Mouse (Mus musculus) testis, postnatal 10 days (tissue): ENCODE measurements around the gene Eloa.
A peak's percentile ranks its signal among the peaks of the same experiment; 100 is the strongest.
"Not testable (repeated sequence)": the region's sequence is repeated elsewhere in the genome, so short reads cannot be mapped to it uniquely, and the experiment has no call there.

Experiments used
- DNase-seq: peaks from one replicate; pipeline ENCODE4 v3.0.0; 2021; ENCODE audit warnings: low spot score

The Eloa gene

DNA sequence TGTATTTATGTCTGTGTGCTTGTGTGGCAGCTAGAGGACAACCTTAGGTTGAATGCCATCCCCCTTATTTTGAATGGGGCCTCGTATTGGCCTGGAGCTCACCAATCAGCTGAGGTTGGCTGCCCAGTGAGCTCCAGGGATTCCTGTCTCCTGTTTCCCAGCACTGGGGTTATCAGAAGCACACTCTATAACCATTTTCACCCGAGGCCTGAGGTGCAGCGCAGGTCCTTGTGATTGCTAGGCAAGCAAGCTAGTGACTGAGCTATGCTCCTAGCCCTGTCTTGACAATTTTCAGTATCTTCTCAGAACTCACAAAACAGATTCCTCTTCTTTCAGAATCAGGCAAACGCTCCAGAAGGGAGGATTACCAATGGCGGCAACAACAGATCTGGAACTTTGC is 37.0 kb downstream of the Eloa start:
- no peak for DNase-seq

GRCm38 (mm10) chr4:135981524-135982063 is 40.0 kb downstream of the Eloa start:
- DNase-seq, result no peak

- DNase-seq, result not testable (repeated sequence)
Observed at GRCm38 (mm10) chr4:135980223-135980622, 41.3 kb downstream of the Eloa start.

- DNase-seq, result no peak
Observed at GRCm38 (mm10) chr4:135976146-135976545, 45.4 kb downstream of the Eloa start.

- no peak for DNase-seq
Observed at GRCm38 (mm10) chr4:135972911-135973811, 48.4 kb downstream of the Eloa start.

DNA sequence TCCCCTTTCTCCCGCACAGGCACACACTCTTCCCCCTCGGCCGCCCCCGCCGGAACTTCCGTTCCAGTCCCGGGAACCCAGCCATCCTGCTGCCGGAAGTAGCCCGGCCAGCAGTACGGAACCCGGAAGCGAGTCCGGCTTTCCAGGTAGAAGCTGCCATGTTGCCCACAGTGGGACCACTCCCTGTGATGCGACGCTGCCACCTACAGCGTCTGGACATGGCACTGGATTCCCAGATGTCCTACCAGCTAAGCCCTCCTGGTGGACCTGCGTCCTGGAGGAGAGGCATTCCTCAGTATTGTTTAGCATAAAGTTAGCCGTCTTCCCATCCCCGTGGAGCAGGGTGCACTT is 49.0 kb downstream of the Eloa start, which contains the start of gene Lypla2:
Gene Lypla2 (minus strand): TSS at position 71 of the 351 bp plus-strand sequence.
- peak; percentile 91 for DNase-seq

DNA sequence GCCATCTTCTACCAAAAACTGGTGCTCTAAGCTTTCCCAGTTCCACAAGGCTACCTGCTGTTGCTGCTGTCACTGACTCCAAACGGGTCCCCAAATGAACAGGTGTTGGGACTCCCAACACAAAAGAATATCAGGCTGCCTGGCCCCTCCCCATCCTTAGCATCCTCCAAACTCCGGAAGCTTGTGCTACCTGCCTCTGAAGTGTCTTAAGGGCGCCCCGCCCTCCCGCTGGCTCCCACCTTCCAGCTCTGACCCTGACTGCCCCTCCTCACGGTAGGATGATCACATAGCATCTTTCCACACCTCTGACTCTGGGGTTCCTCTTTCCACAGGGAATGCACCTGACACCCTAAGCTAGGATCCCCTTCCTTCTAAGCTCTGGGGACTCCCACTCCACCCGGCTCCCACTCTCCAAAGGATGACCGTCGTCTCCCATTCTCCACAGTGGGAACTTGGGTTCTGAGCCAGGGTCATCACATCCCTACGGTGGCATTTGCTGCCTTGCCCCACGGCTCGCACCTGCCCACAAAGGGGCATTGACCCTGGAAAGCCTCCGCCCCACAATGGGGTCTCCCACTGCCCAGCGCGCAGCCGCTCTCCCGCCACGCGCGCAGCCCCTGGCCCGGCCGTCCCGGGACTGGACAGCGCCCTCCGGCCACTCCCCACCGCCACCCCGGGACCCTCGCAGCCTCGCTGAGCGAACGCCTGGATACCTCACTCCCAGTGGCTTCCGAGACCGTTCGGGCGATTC is 49.6 kb downstream of the Eloa start:
- peak; percentile 47 for DNase-seq

DNA sequence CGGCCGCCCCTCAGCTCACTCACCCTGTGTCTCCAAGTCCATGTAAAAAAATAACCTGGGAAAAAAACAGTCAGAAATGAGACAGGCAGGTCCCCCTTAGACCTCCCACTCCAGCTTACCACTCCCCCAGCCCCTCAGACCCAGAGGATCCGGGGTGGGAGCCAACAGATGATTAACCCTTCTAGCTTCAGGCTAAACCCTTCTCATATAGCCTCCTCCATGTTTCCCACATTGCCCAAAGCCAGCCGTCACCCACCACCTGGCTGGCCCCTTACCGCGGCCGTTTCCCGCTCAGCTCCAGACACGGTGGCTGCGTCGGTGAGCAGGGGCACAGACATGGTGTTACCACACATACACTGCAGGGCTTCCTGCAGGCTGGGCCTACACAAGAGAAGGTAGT is 51.0 kb downstream of the Eloa start:
- DNase-seq, result peak; percentile 43

GRCm38 (mm10) chr4:135969070-135969750 is 52.4 kb downstream of the Eloa start:
- peak; percentile 50 for DNase-seq

- peak; percentile 66 for DNase-seq
Observed at GRCm38 (mm10) chr4:135968271-135968869, 53.2 kb downstream of the Eloa start.

DNA sequence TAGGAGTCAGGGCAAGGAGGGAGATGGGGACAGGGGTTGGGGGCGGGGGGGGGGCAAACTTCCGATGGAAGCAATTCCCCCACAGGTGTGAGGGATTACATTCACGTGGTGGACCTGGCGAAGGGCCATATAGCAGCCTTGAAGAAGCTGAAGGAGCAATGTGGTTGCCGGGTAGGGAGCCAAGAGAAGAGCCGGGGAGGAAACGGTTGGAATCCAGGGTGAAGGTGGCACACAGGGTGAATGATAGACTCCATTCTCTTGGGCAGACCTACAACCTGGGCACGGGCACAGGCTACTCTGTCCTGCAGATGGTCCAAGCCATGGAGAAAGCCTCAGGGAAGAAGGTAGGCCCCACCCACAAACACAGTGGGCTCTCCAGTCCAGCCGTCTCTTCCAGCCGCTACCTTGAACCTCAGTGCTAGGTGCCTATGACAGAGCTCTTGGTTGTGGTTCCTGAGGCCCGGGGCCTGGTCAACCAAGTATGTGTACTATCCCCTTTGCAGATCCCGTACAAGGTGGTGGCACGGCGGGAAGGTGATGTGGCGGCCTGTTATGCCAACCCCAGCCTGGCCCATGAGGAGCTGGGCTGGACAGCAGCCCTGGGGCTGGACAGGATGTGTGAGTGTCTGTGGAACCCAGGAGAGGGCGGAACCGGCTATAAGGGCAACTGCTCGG is 54.3 kb downstream of the Eloa start:
- peak; percentile 60 for DNase-seq

DNA sequence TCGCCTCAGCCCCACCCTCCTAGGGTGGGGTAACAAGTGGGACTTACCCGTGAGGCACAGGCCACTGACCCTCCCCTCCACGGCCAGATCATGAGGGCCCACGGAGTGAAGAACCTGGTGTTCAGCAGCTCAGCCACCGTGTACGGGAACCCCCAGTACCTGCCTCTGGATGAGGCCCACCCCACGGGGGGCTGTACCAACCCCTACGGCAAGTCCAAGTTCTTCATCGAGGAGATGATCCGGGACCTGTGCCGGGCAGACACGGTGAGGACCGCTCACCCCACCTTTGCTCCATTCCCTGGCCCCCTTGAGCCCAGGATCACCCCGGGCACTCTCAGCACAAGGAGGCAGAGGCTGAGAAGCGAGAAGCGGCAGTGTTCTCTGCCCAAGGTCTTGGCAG is 55.3 kb downstream of the Eloa start:
- DNase-seq, result peak; percentile 41

GRCm38 (mm10) chr4:135965113-135965512 is 56.5 kb downstream of the Eloa start:
- DNase-seq, result no peak

- peak; percentile 69 for DNase-seq
Observed at GRCm38 (mm10) chr4:135964426-135964825, 57.1 kb downstream of the Eloa start.

DNA sequence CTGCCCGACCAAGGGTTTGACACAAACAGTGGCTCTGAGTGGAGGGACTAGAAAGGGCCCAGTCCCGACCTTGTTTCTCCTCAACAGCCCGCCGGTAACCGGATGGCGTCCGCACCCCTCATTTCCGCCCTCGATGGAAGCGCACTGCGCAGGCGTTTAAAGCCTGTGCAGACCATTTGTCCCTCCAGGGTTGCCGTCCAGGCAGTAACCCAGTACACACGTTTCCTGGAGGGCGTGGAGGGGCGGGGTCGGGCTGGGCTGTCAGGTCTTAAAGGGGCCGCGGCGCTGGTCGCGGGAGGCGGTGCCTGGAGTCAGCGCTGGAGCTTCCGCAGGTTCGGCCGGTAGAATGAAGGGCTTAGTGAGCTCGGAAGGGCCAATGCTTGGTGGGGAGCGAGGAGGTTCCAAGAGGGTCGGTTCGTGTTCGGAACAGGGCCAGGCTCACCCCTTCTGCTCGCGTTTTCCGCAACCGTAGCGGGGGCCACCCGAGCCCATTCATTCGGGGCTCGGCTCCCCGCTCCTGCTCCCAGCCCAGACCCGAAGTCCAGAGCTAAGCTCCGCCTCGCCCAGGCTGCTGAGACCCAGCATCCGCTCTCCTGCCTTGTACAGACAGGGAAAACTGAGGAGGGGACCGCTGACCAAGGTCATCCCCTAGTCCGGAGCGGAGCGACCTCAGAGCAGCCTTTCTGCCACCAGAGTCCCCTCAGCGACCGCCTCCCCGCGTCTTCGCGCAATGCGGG is 57.9 kb downstream of the Eloa start, which contains the start of gene Gale:
Gene Gale (plus strand): TSS at position 271 of the 737 bp plus-strand sequence.
- DNase-seq, result peak; percentile 95

DNA sequence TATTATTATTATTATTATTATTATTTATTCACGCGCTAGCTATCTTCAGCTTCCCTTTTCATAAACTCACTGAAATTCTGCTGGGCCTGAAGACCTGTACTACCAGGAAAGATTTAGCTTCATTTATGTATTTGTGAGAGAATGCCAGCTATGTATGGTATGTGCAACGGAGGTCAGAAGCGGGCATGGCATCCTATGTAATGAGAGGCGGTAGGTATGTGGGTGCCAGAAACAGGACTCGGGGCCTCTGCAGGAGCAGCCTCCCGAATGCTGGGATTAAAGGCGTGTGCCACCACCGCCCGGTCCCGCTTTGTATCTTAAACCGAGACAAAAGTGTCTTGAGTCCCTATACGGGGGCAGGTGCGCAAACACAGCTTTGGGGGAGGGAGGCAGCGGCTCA is 58.6 kb downstream of the Eloa start:
- DNase-seq, result no peak

GRCm38 (mm10) chr4:135962198-135962597 is 59.4 kb downstream of the Eloa start:
- peak; percentile 47 for DNase-seq

DNA sequence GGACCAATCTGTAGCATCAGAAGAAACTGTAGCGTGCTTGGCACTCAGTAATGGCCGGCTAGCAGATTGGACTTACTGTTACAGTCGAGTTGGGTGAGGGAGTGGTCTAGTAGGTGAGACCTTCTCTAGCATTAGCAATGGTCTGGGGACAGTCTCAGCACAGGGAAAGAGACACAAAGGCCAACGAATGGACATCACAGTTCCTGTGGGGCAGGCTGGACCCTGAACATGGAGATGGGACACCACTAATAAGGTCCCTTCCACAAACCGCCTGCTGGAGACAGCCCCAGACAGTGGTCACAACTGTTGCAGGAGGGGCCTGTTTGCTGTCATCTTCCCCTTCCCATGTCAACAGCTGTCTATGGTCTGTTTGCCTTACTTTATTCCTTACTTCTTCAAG is 59.9 kb downstream of the Eloa start:
- no peak for DNase-seq

GRCm38 (mm10) chr4:135960717-135961116 is 60.8 kb downstream of the Eloa start:
- DNase-seq, result peak; percentile 90

DNA sequence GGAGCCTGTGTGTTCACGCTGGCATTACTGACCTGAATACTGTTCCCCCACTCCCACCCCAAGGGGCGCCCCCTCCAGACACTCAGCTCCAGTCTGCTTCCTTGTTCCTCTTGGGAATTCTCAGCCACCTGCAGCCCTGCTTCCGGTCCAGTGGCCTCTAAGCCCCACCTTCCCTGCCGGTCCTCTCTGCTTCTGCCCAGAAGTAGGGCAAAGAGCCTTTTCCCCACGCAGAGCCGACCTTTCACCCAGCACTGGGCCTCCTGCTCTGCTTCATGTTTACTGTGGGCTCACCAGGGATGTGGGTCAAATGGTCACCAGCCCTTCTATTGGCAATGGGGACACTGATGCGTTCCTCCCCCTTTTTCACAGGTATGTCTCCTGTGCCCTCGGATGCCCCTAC is 63.2 kb downstream of the Eloa start:
- no peak for DNase-seq
